Mouse (Mus musculus) splenic B cell, adult 2 months (primary cell): ENCODE measurements around the gene Chst2.

Source experiments
- DNase-seq: peaks from one replicate; pipeline ENCODE4 v3.0.0-alpha.2; 2011; ENCODE audit warnings: low read depth, low spot score
- H3K27me3 ChIP-seq: 2 replicates; pipeline ENCODE4 v1.6.1; 2012; ENCODE audit warnings: mild to moderate bottlenecking, low read length, moderate library complexity, mixed read lengths; ENCODE audit not compliant: control insufficient read depth, poor library complexity, insufficient read depth, severe bottlenecking
- H3K36me3 ChIP-seq: 2 replicates; pipeline ENCODE4 v1.6.1; 2012; ENCODE audit warnings: mild to moderate bottlenecking, low read length, moderate library complexity, mixed read lengths; ENCODE audit not compliant: control insufficient read depth, poor library complexity, insufficient read depth, severe bottlenecking

Chst2 gene

DNA sequence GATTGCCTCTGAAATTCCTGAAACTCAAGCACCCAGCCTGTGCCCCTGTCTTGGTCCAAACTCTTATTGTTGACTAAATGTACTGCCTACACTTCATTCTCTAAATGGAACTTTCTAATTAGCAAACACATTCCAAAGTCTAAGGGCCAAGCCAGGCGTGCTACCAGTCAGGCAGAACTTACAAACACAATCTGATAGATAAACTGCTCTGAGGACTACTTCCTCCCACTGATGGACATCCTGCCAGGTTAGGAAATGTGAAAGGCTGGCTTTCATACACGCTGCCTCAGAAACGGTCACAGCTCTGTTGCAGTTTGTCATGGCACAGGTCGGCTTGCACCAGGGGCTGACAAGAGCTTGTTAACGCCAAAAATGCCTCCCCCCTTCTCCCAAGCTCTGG, 4.8 kb downstream of the Chst2 start:
- Histone ChIP-seq H3K36me3 (no peaks in the 10 kb centered on the region), H3K27me3 (no peaks in the 10 kb centered on the region; the same call in 1 of the 2 replicates)
- no peak for DNase-seq

DNA sequence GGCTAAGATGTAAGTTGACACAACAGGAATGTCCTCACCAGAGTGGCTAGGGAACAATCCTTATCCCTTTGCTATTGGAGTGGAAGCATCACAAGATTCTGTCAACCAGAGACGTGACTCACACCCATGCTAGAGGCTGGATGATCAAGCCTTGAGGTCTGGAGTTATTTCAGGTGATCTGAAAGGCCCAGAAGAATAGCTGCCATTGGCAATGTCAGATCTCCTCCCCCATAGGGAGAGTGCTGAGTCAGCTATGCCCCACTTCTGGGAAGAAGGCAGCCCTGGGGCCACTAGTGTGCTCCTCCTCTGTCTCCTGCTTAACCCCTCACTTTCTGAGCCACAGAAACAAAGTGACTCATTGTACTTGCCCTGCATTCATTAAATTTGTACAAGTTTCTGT, 14.5 kb downstream of the Chst2 start:
- no peak for DNase-seq
- Histone ChIP-seq H3K36me3 (no peaks in the 10 kb centered on the region), H3K27me3 (no peaks in the 10 kb centered on the region)

DNA sequence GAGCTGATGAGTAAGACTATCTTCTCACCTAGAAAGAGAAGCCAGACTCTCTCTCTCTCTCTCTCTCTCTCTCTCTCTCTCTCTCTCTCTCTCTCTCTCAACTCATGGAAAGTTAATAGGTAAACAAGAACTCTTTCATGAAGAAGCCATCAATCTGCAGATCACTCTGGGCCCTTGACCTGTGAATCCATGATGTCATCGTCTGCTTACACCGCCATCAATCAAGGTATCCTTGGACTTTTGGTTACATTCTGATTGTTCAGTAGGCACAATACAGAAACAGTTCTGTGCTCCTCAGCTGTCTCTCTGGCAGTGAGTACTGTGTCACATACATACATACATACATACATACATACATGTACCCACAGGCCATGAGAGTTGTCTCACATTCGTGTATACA, 16.6 kb downstream of the Chst2 start:
- no peak for DNase-seq
- H3K36me3 ChIP-seq: no peaks in the 10 kb centered on the region
- no peaks in the 10 kb centered on the region for H3K27me3 ChIP-seq

DNA sequence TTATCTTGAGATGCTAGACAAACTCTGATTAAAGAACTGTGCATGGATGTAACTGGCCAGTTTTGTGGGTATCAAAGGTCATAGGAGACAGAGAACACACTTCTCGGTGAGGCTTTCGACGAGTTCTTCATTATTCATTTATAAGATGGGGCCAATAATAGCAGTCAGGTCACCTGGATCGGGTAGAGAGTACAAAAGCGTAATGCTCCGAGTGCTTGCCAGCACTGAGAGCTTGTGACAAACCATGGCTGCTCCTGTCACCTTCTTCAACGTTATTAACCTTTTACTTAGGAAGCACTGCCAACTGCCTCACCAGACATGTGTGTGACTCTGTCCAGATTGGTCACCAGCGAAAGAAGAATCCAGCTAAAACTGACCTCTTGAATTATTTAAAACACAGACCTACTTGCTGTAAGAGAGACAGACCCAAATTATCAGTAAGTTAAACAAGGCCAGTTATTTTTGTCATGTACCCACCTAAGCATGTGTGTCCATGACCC, 18.6 kb downstream of the Chst2 start:
- no peak for DNase-seq
- Histone ChIP-seq H3K36me3 (no peaks in the 10 kb centered on the region), H3K27me3 (no peaks in the 10 kb centered on the region)

DNA sequence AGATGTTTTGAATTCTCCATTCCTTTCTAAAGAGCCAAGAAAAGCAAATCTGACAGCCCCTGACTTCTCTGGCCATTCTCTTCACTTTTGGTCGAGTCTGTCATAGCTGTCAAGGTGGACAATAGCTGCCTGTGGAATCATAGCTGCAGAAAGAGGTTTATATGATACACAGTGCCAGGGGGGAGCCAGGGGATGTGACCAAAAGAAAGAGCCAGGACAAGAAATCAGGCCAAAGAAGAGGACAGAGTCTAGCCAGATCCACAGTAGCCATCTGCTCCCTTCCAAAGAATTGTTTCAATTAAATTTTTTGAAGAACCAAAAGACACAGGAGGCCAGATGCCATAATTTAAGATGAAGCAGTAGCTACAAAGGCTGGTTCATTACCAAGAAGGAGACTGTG, 30.6 kb downstream of the Chst2 start:
- Histone ChIP-seq H3K36me3 (no peaks in the 10 kb centered on the region), H3K27me3 (no peaks in the 10 kb centered on the region)
- no peak for DNase-seq

DNA sequence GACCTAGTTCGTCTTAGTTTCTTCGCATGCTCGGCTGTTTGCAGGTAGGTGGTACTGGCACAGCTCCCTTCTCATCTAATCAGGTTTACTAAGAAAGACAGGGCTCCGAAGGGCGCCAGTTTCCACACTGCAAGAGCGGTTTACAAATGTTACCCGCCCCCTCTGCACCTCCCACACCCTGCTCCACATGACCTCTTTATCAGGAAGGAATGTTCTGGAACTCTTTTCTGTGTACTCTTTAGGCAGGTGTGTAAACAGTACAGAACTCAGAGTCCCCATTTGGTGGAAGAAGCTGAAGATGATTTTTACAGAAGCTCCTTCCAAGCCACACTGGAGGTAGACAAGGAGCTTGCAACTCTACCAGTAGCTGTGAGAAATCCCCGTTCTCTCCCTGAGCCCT, 31.2 kb downstream of the Chst2 start:
- Histone ChIP-seq H3K27me3 (no peaks in the 10 kb centered on the region), H3K36me3 (no peaks in the 10 kb centered on the region)
- no peak for DNase-seq

DNA sequence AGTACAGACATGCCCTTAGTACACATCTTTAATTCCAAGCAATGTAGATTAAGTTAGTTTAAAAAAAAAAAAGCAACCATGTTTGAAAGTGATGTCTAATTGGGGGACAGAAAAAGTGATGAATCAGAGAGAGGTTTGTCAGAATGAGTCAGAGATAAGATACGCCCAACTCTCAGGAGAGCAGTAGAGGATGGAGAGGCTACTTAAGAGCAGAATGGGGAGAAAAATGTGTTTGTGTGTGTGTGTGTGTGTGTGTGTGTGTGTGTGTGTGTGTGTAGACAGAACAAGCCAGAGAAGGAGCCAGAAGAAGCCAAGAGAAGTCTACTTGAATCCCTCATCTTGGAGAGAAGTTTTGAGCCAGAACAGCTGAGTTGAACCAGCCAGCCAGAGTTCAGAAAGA, 32.8 kb downstream of the Chst2 start:
- Histone ChIP-seq H3K36me3 (no peaks in the 10 kb centered on the region), H3K27me3 (no peaks in the 10 kb centered on the region)

DNA sequence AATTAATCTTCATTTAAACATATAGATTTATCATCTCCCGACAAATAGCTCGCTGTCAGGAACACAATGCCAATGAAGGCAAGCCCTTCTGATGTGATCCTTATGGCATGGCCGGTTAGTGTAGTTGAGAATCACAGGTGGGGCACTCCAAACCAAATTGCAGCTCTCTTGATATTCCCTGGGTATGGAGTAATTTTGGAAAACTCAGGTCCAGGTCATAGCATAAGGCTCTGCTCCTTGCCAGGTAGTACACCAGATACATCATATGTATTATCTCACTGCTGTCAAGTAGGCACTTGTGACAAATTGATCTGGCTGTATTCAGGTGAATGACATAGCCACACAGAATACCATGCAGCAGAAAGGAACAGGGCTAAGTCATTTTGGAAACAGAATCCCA, 40.6 kb downstream of the Chst2 start:
- Histone ChIP-seq H3K36me3 (no peaks in the 10 kb centered on the region), H3K27me3 (no peaks in the 10 kb centered on the region)
- DNase-seq: no peak

More for the DNA sequence above, 32.8 kb downstream of the Chst2 start:
- no peak for DNase-seq

DNA sequence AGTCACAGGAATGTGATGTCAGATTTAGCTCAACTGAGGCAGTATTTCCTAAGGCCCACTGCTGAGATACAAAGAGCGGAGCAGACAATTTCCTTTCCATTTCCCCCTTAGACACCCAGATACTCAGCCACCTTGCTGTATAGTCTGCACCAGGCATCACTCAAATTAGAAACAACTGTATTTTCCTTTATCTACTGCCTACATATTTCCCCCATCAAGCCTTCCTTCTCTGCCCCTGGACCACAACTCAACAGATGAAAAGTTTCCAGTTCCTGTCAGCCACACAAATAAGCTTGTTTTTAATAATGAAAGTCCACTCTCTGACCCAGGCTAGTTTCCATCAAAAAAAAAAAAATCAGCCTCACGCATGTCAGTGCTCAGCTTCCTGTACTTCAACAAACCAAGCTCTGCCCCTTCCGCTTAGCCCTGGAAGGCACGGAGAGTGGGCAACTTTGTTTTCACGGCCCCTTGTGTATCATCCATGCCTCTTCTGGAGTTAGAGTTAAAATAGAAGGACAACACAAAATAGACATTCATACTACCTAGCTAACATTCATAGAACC, 52.6 kb downstream of the Chst2 start:
- no peak for DNase-seq
- Histone ChIP-seq H3K27me3 (no peaks in the 10 kb centered on the region), H3K36me3 (no peaks in the 10 kb centered on the region; the same call in 1 of the 2 replicates)

DNA sequence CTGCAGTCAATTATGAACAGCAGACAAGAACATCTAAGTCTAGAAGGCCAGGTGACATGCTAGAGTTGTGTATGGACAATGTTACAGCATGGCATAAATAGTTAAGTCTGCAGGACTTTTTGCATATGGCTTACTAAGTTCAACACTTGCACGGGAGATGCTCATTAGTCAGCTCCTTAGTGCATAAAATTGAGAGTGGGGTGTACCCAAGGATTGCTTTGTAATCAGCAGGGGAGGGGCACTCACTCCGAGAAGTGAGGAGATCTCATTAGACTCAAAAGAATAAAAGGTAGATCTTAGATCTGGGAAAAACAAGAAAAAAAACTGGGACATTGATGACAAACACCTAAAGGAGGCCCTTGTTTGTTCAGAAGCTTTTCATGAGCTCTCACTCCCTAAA, 54.6 kb downstream of the Chst2 start:
- H3K27me3 ChIP-seq: no peaks in the 10 kb centered on the region
- no peak for DNase-seq
- no peaks in the 10 kb centered on the region; the same call in 1 of the 2 replicates for H3K36me3 ChIP-seq

DNA sequence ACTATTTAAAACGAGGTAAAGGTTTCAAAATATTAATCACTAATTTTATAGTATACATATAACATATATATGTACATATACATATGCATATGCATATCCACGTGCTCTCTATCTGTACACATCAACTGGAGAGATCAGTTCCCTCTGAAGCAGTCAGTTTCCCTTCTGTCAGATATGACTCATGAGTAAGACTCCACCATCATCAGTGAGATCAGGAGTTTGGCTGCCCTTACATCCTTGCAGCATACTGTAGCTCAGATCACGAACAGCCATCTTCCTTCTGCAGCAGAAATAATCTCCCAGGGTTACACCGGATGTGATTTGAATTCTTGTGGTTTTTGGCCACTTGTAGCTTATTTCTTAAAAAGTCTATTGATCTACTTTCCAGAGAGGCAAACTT, 56.0 kb downstream of the Chst2 start:
- Histone ChIP-seq H3K36me3 (no peaks in the 10 kb centered on the region), H3K27me3 (no peaks in the 10 kb centered on the region)
- DNase-seq: no peak
